Mouse (Mus musculus) layer of hippocampus, adult 6 months (tissue): Measurements from ENCODE around the gene Akr1c19. TPM values are rescaled to one million over a fixed set of nuclear protein-coding genes. Genes with fewer than 3 reads are reported as not detected.

Experiments
- long read RNA-seq, 2 experiments: library from polyadenylated mRNA; unstranded; transcript quantifications; one replicate each; pipeline ENCODE4 v2.0.0; 2019 to 2020
- polyA plus RNA-seq: library from polyadenylated mRNA; unstranded; fragments of <200 nt; fragmentation: Nextera tagmentation; gene quantifications from 2 replicates; pipeline ENCODE4 v1.2.3, GENCODE M21; 2021

Gene Akr1c19
- 0.23 TPM in 1 of 2 replicates, not detected in the other for polyA plus RNA-seq
- long read RNA-seq, experiment 1: 0 reads
- long read RNA-seq, experiment 2: 0 reads

DNA sequence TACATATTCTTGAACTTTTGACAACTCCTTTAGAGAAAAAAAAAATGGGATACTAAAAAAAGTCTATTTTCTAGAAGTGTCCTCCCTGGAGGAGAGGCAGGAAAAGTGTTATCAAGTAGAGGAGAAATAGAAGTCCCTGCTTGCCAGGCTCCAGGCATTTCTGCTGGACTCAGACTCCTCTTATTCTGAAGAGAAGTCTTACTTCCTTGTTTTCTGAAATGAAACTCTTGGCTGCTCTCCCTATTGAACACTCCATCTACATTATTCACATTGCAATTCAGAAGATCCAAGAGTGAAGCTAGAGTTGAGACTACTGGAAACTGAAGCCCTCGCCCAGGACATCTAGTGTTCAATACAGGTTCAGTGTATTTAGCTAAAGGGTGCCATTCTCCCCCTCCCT is at the start of gene Akr1c19:
Gene Akr1c19, plus strand, starts transcription at position 260 of the 400 bp plus-strand sequence.

GRCm38 (mm10) chr13:4190904-4191303 is 37.6 kb upstream of the Akr1c19 start, which contains the start of gene Akr1c13:
Akr1c13 (plus strand) TSS chr13:4191150.

GRCm38 (mm10) chr13:4279284-4279683 is 50.8 kb downstream of the Akr1c19 start, which contains the start of gene Akr1c12:
Akr1c12 (minus strand) TSS chr13:4279433.

Other genes starting within 250 kb of the Akr1c19 start
- gene Akr1c14, start 179.7 kb upstream of the Akr1c19 start, polyA plus RNA-seq: 1.2 and 1.4 TPM in 2 replicates
- 2.1 and 2.8 TPM in 2 replicates for gene Akr1c18, start 78.0 kb upstream of the Akr1c19 start, polyA plus RNA-seq
- 0.29 and 0.55 TPM in 2 replicates for gene Akr1c13, start 37.5 kb upstream of the Akr1c19 start, polyA plus RNA-seq
- not detected in 2 replicates for gene Akr1c12, start 50.7 kb downstream of the Akr1c19 start, polyA plus RNA-seq
- not detected in 2 replicates for gene Akr1c6, start 205.6 kb downstream of the Akr1c19 start, polyA plus RNA-seq